Mouse (Mus musculus): Measurements from ENCODE around the gene Golga1.

The Golga1 gene

GRCm38 (mm10) chr2:38973223-38973622 is 92.1 kb downstream of the Golga1 start:
- DNase-seq = no peak

DNA sequence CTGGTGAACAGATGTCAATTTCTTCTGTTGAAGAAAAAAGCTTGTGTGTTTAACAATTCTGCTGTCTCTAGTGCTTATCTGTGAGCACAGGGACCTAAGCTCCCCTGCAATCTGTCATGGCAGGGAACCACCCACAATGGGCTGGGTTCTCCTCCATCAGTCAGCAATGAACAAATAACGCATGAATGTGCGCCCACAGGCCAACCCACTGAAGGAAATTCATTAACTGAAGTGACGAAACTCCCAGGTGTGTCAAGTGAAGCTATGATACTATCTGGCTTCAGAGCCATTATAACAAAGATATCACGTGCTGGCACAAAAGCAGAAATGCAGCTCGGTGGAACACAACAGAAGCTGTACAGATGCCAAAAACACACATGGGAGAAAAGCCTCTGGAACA is 95.3 kb downstream of the Golga1 start:
- no peak for DNase-seq

DNA sequence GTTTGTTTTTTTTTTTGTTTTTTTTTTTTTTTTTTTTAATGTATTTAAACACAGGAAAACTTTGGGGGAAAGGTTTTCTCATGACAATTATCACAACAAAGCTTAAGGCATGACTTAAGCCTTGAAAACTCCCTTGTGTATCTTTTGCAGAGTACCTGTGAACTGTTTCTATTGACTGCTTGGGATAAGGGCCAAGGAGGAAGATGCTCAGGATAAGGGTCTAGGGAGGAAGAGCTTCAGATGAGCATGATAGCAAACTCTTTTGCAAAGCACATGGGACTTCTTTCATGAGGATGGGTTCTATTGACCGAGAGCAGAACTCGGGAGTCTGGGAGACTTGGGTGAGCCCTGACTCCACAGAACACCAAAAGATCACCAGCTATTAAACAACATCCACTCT is 95.7 kb downstream of the Golga1 start:
- no peak for DNase-seq

Measured in layer of hippocampus, adult 9-11 months (tissue).